Mouse (Mus musculus): ENCODE data around the gene Acly. TPM values are rescaled to one million over a fixed set of nuclear protein-coding genes. Genes with fewer than 3 reads are reported as not detected.

The Acly gene
- polyA plus RNA-seq, 1 experiment from 2014 or later: 182 TPM

DNA sequence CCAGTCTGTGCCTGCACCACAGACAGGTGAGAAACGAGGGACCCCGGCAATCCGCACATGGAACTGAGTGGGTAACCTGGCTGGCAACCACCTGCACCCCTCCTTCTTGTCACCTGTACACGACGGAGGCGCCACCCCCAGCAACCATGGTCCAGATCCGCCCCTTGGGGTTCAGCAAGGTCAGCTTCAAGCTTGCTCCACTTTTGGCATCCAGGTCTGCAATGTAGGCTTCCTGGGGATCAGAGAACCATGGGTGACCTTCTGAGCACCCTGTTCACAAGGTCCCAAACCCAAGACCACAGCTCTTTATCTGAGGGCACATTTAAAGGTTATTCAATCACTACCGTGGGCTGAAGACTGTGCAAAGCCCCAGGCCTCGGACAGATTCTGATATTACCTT, 12.0 kb downstream of the Acly start:
- H3K36me3 ChIP-seq (ENCODE audit: control insufficient read depth, insufficient read depth, low read length): peaks cover 32% of the 10 kb centered on the region
- DNase-seq (ENCODE audit: low spot score): no peak
- no peaks in the 10 kb centered on the region for H3K9me3 ChIP-seq (ENCODE audit: control insufficient read depth, low read length)
- no peaks in the 10 kb centered on the region for H3K4me1 ChIP-seq (ENCODE audit: control insufficient read depth, insufficient read depth, low read length)
- 94% methylated on average over 9 of the region's 9 CpGs for WGBS
- H3K27ac ChIP-seq (replicated peaks; ENCODE audit: low read depth, low read length): no peak overlapping the region
- no peaks in the 10 kb centered on the region for H3K27me3 ChIP-seq (ENCODE audit: control insufficient read depth, insufficient read depth, low read length)
- no peak overlapping the region for H3K4me2 ChIP-seq (ENCODE audit: low read depth, severe bottlenecking)
- ATAC-seq (ENCODE audit: insufficient number of reproducible peaks, low FRiP score, low TSS enrichment, low read depth): no peak
- H3K4me3 ChIP-seq (ENCODE audit: low read depth, low read length): no peak overlapping the region
- H3K9ac ChIP-seq (ENCODE audit: low read length): no peak overlapping the region

- Histone ChIP-seq H3K27me3 (ENCODE audit: control insufficient read depth, insufficient read depth, low read length) (no peaks in the 10 kb centered on the region), H3K4me3 (ENCODE audit: low read depth, low read length) (no peak overlapping the region), H3K36me3 (ENCODE audit: control insufficient read depth, insufficient read depth, low read length) (peaks cover 33% of the 10 kb centered on the region), H3K9me3 (ENCODE audit: control insufficient read depth, low read length) (no peaks in the 10 kb centered on the region), H3K4me1 (ENCODE audit: control insufficient read depth, insufficient read depth, low read length) (no peaks in the 10 kb centered on the region), H3K4me2 (ENCODE audit: low read depth, severe bottlenecking) (no peak overlapping the region), H3K27ac (replicated peaks; ENCODE audit: low read depth, low read length) (no peak overlapping the region), H3K9ac (ENCODE audit: low read length) (no peak overlapping the region)
- 94% methylated on average over 9 of the region's 9 CpGs for WGBS
- ATAC-seq (ENCODE audit: insufficient number of reproducible peaks, low FRiP score, low TSS enrichment, low read depth) (no peak), DNase-seq (ENCODE audit: low spot score) (no peak)
Measured at GRCm38 (mm10) chr11:100515061-100515460, 12.7 kb downstream of the Acly start.

GRCm38 (mm10) chr11:100513716-100514115, 14.1 kb downstream of the Acly start:
- ATAC-seq (ENCODE audit: insufficient number of reproducible peaks, low FRiP score, low TSS enrichment, low read depth): no peak
- WGBS: 93% methylated on average over 10 of the region's 10 CpGs
- no peaks in the 10 kb centered on the region for H3K27me3 ChIP-seq (ENCODE audit: control insufficient read depth, insufficient read depth, low read length)
- H3K27ac ChIP-seq (replicated peaks; ENCODE audit: low read depth, low read length): no peak overlapping the region
- no peak overlapping the region for H3K9ac ChIP-seq (ENCODE audit: low read length)
- no peaks in the 10 kb centered on the region for H3K4me1 ChIP-seq (ENCODE audit: control insufficient read depth, insufficient read depth, low read length)
- DNase-seq (ENCODE audit: low spot score): no peak
- H3K36me3 ChIP-seq (ENCODE audit: control insufficient read depth, insufficient read depth, low read length): peaks cover 37% of the 10 kb centered on the region
- H3K9me3 ChIP-seq (ENCODE audit: control insufficient read depth, low read length): no peaks in the 10 kb centered on the region
- H3K4me3 ChIP-seq (ENCODE audit: low read depth, low read length): no peak overlapping the region
- H3K4me2 ChIP-seq (ENCODE audit: low read depth, severe bottlenecking): no peak overlapping the region

DNA sequence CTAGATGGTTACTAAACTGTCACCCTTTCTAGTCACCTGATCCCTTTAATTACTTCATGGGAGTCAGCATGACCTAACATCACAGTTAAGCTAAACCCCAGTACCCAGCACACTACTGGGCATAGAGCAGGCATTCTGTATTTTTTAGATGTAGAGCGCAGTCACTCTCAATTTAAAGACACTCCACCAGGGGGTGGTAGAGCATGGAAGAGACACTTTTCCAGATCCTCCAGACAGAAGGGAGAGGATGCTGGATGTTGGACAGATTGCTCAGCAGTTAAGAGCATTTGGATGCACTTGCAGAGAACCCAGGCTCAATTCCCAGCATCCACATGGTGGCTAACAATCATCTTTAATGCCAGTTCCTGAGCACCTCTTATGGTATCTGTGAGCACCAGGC, 15.4 kb downstream of the Acly start:
- 100% methylated on average over 1 of the region's 1 CpGs for WGBS

GRCm38 (mm10) chr11:100510556-100510955, 17.2 kb downstream of the Acly start:
- H3K27ac ChIP-seq (replicated peaks; ENCODE audit: low read depth, low read length): no peak overlapping the region
- no peaks in the 10 kb centered on the region for H3K4me1 ChIP-seq (ENCODE audit: control insufficient read depth, insufficient read depth, low read length)
- 93% methylated on average over 2 of the region's 2 CpGs for WGBS
- H3K9me3 ChIP-seq (ENCODE audit: control insufficient read depth, low read length): no peaks in the 10 kb centered on the region
- H3K9ac ChIP-seq (ENCODE audit: low read length): no peak overlapping the region
- no peak overlapping the region for H3K4me2 ChIP-seq (ENCODE audit: low read depth, severe bottlenecking)
- ATAC-seq (ENCODE audit: insufficient number of reproducible peaks, low FRiP score, low TSS enrichment, low read depth): no peak
- peaks cover 36% of the 10 kb centered on the region; the same call in 1 of the 2 replicates for H3K36me3 ChIP-seq (ENCODE audit: control insufficient read depth, insufficient read depth, low read length)
- DNase-seq (ENCODE audit: low spot score): no peak
- H3K27me3 ChIP-seq (ENCODE audit: control insufficient read depth, insufficient read depth, low read length): no peaks in the 10 kb centered on the region
- no peak overlapping the region for H3K4me3 ChIP-seq (ENCODE audit: low read depth, low read length)

More for the DNA sequence above, 15.4 kb downstream of the Acly start:
- no peak overlapping the region for H3K4me3 ChIP-seq (ENCODE audit: low read depth, low read length)
- H3K4me1 ChIP-seq (ENCODE audit: control insufficient read depth, insufficient read depth, low read length): no peaks in the 10 kb centered on the region
- H3K9me3 ChIP-seq (ENCODE audit: control insufficient read depth, low read length): no peaks in the 10 kb centered on the region
- H3K9ac ChIP-seq (ENCODE audit: low read length): no peak overlapping the region
- no peaks in the 10 kb centered on the region for H3K27me3 ChIP-seq (ENCODE audit: control insufficient read depth, insufficient read depth, low read length)
- DNase-seq (ENCODE audit: low spot score) (no peak), ATAC-seq (ENCODE audit: insufficient number of reproducible peaks, low FRiP score, low TSS enrichment, low read depth) (no peak)
- H3K27ac ChIP-seq (replicated peaks; ENCODE audit: low read depth, low read length): no peak overlapping the region
- H3K4me2 ChIP-seq (ENCODE audit: low read depth, severe bottlenecking): no peak overlapping the region
- peaks cover 37% of the 10 kb centered on the region for H3K36me3 ChIP-seq (ENCODE audit: control insufficient read depth, insufficient read depth, low read length)

GRCm38 (mm10) chr11:100505997-100506396, 21.8 kb downstream of the Acly start:
- no peak overlapping the region for H3K4me2 ChIP-seq (ENCODE audit: low read depth, severe bottlenecking)
- no peaks in the 10 kb centered on the region for H3K9me3 ChIP-seq (ENCODE audit: control insufficient read depth, low read length)
- no peak overlapping the region for H3K4me3 ChIP-seq (ENCODE audit: low read depth, low read length)
- no peaks in the 10 kb centered on the region for H3K27me3 ChIP-seq (ENCODE audit: control insufficient read depth, insufficient read depth, low read length)
- no peaks in the 10 kb centered on the region for H3K4me1 ChIP-seq (ENCODE audit: control insufficient read depth, insufficient read depth, low read length)
- no peak for DNase-seq (ENCODE audit: low spot score)
- no peak overlapping the region for H3K27ac ChIP-seq (replicated peaks; ENCODE audit: low read depth, low read length)
- peaks cover 43% of the 10 kb centered on the region for H3K36me3 ChIP-seq (ENCODE audit: control insufficient read depth, insufficient read depth, low read length)
- 96% methylated on average over 8 of the region's 8 CpGs for WGBS
- ATAC-seq (ENCODE audit: insufficient number of reproducible peaks, low FRiP score, low TSS enrichment, low read depth): no peak
- H3K9ac ChIP-seq (ENCODE audit: low read length): no peak overlapping the region

DNA sequence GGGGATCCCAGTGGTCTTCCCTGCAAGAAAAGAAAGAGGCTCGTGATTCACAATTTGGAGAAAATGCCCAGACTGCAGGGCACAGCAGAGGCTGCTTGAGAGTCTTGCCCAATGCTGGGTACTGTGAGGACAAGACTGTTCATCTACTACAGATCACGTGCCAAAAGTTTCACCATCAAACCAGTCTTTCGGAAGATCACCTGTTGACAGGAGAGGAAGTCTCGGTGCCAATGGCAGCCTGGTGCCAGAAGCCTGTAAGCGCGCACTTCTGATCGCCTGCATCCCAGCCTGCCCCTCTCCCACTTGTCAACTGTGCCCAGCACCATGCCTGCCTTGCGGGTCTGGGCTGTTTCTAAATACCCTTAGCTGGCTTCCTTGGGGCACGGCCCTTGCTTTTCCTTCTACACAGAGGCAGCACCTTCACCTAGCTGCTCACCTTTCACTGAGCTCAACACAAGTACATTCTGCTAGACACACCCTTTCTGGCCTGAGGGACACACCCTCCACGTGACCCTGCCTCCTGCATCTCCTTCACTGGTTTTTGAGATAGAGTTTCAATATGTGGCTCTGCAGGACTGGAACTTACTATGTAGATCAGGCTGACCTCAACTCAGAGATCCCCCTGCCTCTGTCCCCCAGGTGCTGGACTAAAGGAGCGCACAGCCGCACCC, 22.7 kb downstream of the Acly start:
- Histone ChIP-seq H3K27ac (replicated peaks; ENCODE audit: low read depth, low read length) (no peak overlapping the region), H3K27me3 (ENCODE audit: control insufficient read depth, insufficient read depth, low read length) (no peaks in the 10 kb centered on the region), H3K36me3 (ENCODE audit: control insufficient read depth, insufficient read depth, low read length) (peaks cover 44% of the 10 kb centered on the region), H3K4me1 (ENCODE audit: control insufficient read depth, insufficient read depth, low read length) (no peaks in the 10 kb centered on the region), H3K9ac (ENCODE audit: low read length) (no peak overlapping the region), H3K4me3 (ENCODE audit: low read depth, low read length) (no peak overlapping the region), H3K4me2 (ENCODE audit: low read depth, severe bottlenecking) (no peak overlapping the region), H3K9me3 (ENCODE audit: control insufficient read depth, low read length) (no peaks in the 10 kb centered on the region)
- 94% methylated on average over 12 of the region's 12 CpGs for WGBS
- ATAC-seq (ENCODE audit: insufficient number of reproducible peaks, low FRiP score, low TSS enrichment, low read depth) (no peak), DNase-seq (ENCODE audit: low spot score) (no peak)

GRCm38 (mm10) chr11:100501321-100501720, 26.5 kb downstream of the Acly start:
- H3K4me2 ChIP-seq (ENCODE audit: low read depth, severe bottlenecking): no peak overlapping the region
- H3K27me3 ChIP-seq (ENCODE audit: control insufficient read depth, insufficient read depth, low read length): no peaks in the 10 kb centered on the region
- no peak for ATAC-seq (ENCODE audit: insufficient number of reproducible peaks, low FRiP score, low TSS enrichment, low read depth)
- DNase-seq (ENCODE audit: low spot score): no peak
- H3K9me3 ChIP-seq (ENCODE audit: control insufficient read depth, low read length): no peaks in the 10 kb centered on the region
- no peak overlapping the region for H3K9ac ChIP-seq (ENCODE audit: low read length)
- H3K36me3 ChIP-seq (ENCODE audit: control insufficient read depth, insufficient read depth, low read length): peaks cover 60% of the 10 kb centered on the region
- no peaks in the 10 kb centered on the region for H3K4me1 ChIP-seq (ENCODE audit: control insufficient read depth, insufficient read depth, low read length)
- WGBS: 62% methylated on average over 6 of the region's 6 CpGs
- no peak overlapping the region for H3K4me3 ChIP-seq (ENCODE audit: low read depth, low read length)
- H3K27ac ChIP-seq (replicated peaks; ENCODE audit: low read depth, low read length): no peak overlapping the region

GRCm38 (mm10) chr11:100500651-100501050, 27.1 kb downstream of the Acly start:
- ATAC-seq (ENCODE audit: insufficient number of reproducible peaks, low FRiP score, low TSS enrichment, low read depth) (no peak), DNase-seq (ENCODE audit: low spot score) (no peak)
- Histone ChIP-seq H3K4me3 (ENCODE audit: low read depth, low read length) (no peak overlapping the region), H3K9ac (ENCODE audit: low read length) (no peak overlapping the region), H3K27me3 (ENCODE audit: control insufficient read depth, insufficient read depth, low read length) (no peaks in the 10 kb centered on the region), H3K27ac (replicated peaks; ENCODE audit: low read depth, low read length) (no peak overlapping the region), H3K9me3 (ENCODE audit: control insufficient read depth, low read length) (no peaks in the 10 kb centered on the region), H3K36me3 (ENCODE audit: control insufficient read depth, insufficient read depth, low read length) (peaks cover 63% of the 10 kb centered on the region), H3K4me1 (ENCODE audit: control insufficient read depth, insufficient read depth, low read length) (no peaks in the 10 kb centered on the region), H3K4me2 (ENCODE audit: low read depth, severe bottlenecking) (no peak overlapping the region)
- WGBS: 92% methylated on average over 7 of the region's 7 CpGs
